Mouse (Mus musculus): ENCODE measurements around the gene S100a6. TPM values are rescaled to one million over a fixed set of nuclear protein-coding genes. Genes with fewer than 3 reads are reported as not detected.

The S100a6 gene
- 449 and 474 TPM in 2 replicates for polyA plus RNA-seq (2015; fragmentation: Nextera tagmentation; extraction: Ambion mirVana)

GRCm38 (mm10) chr3:90612728-90613291, at the start of gene S100a6:
TSS of gene S100a6 (plus strand) at chr3:90612882.
- no peaks in the 10 kb centered on the region for H3K27me3 ChIP-seq
- H3K36me3 ChIP-seq = no peaks in the 10 kb centered on the region
- peak within 1 kb of the TSS; percentile 44; the same call in 1 of the 2 replicates for H3K27ac ChIP-seq (replicated peaks)
- peak within 1 kb of the TSS; percentile 74 for H3K4me2 ChIP-seq (replicated peaks)
- H3K4me3 ChIP-seq (replicated peaks) = peak within 1 kb of the TSS; percentile 44
- 1% methylated on average over 23 of the region's 23 CpGs for WGBS
- H3K9me3 ChIP-seq (replicated peaks) = no peaks in the 10 kb centered on the region
- H3K4me1 ChIP-seq = peaks cover 35% of the 10 kb centered on the region
- H3K9ac ChIP-seq = no peak within 1 kb of the TSS
- peak; percentile 76 for ATAC-seq (ENCODE audit: insufficient number of reproducible peaks, low FRiP score, low TSS enrichment, low read depth)

GRCm38 (mm10) chr3:90574691-90575090, 38.0 kb upstream of the S100a6 start:
- no peaks in the 10 kb centered on the region for H3K9me3 ChIP-seq (replicated peaks)
- no peak overlapping the region for H3K27ac ChIP-seq (replicated peaks)
- H3K4me1 ChIP-seq = no peaks in the 10 kb centered on the region
- H3K4me2 ChIP-seq (replicated peaks) = no peak overlapping the region
- WGBS = 75% methylated on average over 5 of the region's 5 CpGs
- H3K4me3 ChIP-seq (replicated peaks) = no peak overlapping the region
- H3K27me3 ChIP-seq = no peaks in the 10 kb centered on the region
- no peaks in the 10 kb centered on the region for H3K36me3 ChIP-seq
- no peak for ATAC-seq (ENCODE audit: insufficient number of reproducible peaks, low FRiP score, low TSS enrichment, low read depth)
- H3K9ac ChIP-seq = no peak overlapping the region

DNA sequence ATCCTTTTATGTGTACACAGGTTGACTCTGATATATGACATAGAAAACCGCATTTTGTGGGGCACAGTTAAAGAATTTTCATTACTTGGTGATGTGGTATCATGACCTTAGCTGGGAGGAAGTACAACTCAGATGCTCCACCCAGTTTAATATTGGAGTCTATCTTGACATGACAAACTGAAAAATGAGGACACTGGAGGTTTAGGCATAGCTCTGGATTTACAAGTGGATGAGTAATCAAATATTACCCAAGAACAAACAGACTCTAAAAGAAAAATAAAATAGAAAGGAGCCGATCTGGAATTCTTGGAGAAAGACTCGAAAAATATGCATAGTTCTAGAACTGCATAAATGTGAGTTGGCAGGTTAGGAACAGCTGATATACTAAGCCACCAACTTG, 37.4 kb upstream of the S100a6 start:
- H3K4me1 ChIP-seq = 0 out of 2 replicates have a peak, but pooled peaks cover 3% of the 10 kb centered on the region
- no peaks in the 10 kb centered on the region for H3K36me3 ChIP-seq
- ATAC-seq (ENCODE audit: insufficient number of reproducible peaks, low FRiP score, low TSS enrichment, low read depth) = no peak
- no peak overlapping the region for H3K4me2 ChIP-seq (replicated peaks)
- no peak overlapping the region for H3K4me3 ChIP-seq (replicated peaks)
- H3K27me3 ChIP-seq = no peaks in the 10 kb centered on the region
- WGBS = 75% methylated on average over 3 of the region's 3 CpGs
- H3K27ac ChIP-seq (replicated peaks) = no peak overlapping the region
- H3K9ac ChIP-seq = no peak overlapping the region
- H3K9me3 ChIP-seq (replicated peaks) = no peaks in the 10 kb centered on the region

DNA sequence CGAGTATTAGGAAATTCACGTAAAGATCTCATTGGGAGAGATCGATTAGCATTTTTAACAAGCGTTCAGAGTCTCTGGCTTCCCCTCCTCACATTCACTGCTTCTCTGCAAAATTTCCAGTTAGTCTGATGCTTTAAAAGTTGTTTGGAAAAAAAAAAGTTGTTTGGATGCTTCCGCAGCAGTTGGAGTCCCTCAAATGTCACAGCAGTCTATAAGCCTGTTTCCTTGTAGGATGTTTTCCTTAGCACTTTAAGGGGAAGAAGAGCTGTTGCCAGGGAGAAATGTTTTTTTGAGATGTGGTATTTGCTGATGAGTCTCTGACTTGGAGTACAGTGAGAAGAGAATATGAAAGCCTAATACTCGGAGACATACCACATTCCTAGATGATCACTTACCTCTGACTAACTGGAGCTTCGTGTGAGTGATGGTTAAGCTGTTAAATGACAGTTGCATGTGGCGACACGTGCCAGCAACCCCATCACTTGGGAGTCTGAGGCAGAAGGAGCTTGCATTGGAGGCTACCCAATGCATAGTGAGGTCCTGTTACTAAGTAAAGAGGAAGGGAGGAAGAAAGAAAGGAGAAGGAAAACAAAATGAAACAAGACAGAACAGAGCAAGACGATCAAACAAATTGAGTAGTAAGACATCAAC, 36.2 kb upstream of the S100a6 start:
- no peak overlapping the region for H3K9ac ChIP-seq
- WGBS = 55% methylated on average over 10 of the region's 10 CpGs
- ATAC-seq (ENCODE audit: insufficient number of reproducible peaks, low FRiP score, low TSS enrichment, low read depth) = no peak
- H3K27ac ChIP-seq (replicated peaks) = no peak overlapping the region
- H3K27me3 ChIP-seq = no peaks in the 10 kb centered on the region
- no peak overlapping the region for H3K4me2 ChIP-seq (replicated peaks)
- H3K36me3 ChIP-seq = no peaks in the 10 kb centered on the region
- no peak overlapping the region for H3K4me3 ChIP-seq (replicated peaks)
- H3K4me1 ChIP-seq = 0 out of 2 replicates have a peak, but pooled peaks cover 3% of the 10 kb centered on the region
- H3K9me3 ChIP-seq (replicated peaks) = no peaks in the 10 kb centered on the region

GRCm38 (mm10) chr3:90579433-90579832, 33.2 kb upstream of the S100a6 start:
- Histone ChIP-seq H3K27ac (replicated peaks) (no peak overlapping the region), H3K4me1 (peaks cover 12% of the 10 kb centered on the region; the same call in 1 of the 2 replicates), H3K9me3 (replicated peaks) (no peaks in the 10 kb centered on the region), H3K4me3 (replicated peaks) (no peak overlapping the region), H3K27me3 (no peaks in the 10 kb centered on the region), H3K9ac (no peak overlapping the region), H3K4me2 (replicated peaks) (no peak overlapping the region), H3K36me3 (no peaks in the 10 kb centered on the region)
- 40% methylated on average over 7 of the region's 7 CpGs for WGBS
- peak; percentile 41 for ATAC-seq (ENCODE audit: insufficient number of reproducible peaks, low FRiP score, low TSS enrichment, low read depth)

- WGBS = 96% methylated on average over 5 of the region's 5 CpGs
- no peak overlapping the region for H3K4me3 ChIP-seq (replicated peaks)
Observed at GRCm38 (mm10) chr3:90581141-90581540, 31.5 kb upstream of the S100a6 start.

DNA sequence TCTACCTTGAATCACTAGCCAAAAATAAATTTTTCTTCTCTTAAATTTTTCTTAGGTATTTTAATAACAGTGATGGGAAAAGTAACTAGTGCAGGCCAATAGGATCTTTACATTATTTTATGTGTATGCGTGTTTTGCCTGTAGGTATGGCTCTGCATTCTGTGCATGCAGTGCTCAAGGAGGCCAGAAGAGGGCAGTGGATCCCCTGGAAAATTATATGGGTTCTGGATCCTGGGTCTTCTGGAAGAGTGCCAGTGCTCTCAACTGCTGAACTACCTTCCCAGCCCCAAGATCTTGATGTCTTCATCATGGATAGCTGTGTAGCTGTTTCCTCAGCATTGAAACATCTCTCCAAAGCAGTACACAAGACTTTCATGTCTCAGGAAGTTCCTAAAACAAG, 30.5 kb upstream of the S100a6 start:
- Histone ChIP-seq H3K9me3 (replicated peaks) (no peaks in the 10 kb centered on the region), H3K36me3 (no peaks in the 10 kb centered on the region), H3K4me1 (peaks cover 31% of the 10 kb centered on the region), H3K27me3 (no peaks in the 10 kb centered on the region), H3K4me3 (replicated peaks) (no peak overlapping the region), H3K9ac (no peak overlapping the region), H3K4me2 (replicated peaks) (no peak overlapping the region), H3K27ac (replicated peaks) (no peak overlapping the region)
- no peak for ATAC-seq (ENCODE audit: insufficient number of reproducible peaks, low FRiP score, low TSS enrichment, low read depth)
- 97% methylated on average over 1 of the region's 1 CpGs for WGBS

More at GRCm38 (mm10) chr3:90581141-90581540, 31.5 kb upstream of the S100a6 start:
- Histone ChIP-seq H3K4me1 (peaks cover 21% of the 10 kb centered on the region), H3K36me3 (no peaks in the 10 kb centered on the region), H3K27ac (replicated peaks) (no peak overlapping the region), H3K9me3 (replicated peaks) (no peaks in the 10 kb centered on the region), H3K9ac (no peak overlapping the region), H3K27me3 (no peaks in the 10 kb centered on the region), H3K4me2 (replicated peaks) (no peak overlapping the region)
- no peak for ATAC-seq (ENCODE audit: insufficient number of reproducible peaks, low FRiP score, low TSS enrichment, low read depth)

DNA sequence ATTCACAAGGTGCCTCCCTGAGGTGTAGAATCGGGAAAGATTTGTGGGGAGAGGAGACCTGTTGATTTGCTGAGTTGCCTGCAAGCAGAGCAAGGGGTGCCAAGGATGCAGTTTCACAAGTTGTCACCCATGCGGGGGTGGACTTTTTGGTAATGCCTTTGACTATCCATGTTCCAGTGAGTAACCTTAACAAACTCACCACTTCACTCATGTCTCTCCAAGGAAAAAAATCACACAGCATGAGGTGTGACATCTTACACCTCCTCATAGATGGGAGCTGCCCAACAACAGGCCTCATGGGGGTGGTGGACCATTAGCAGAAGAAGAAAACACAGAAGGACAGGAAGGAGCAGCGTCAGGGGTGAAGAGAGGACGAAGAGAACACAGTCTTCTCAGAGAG, 30.1 kb upstream of the S100a6 start:
- 89% methylated on average over 4 of the region's 4 CpGs for WGBS

DNA sequence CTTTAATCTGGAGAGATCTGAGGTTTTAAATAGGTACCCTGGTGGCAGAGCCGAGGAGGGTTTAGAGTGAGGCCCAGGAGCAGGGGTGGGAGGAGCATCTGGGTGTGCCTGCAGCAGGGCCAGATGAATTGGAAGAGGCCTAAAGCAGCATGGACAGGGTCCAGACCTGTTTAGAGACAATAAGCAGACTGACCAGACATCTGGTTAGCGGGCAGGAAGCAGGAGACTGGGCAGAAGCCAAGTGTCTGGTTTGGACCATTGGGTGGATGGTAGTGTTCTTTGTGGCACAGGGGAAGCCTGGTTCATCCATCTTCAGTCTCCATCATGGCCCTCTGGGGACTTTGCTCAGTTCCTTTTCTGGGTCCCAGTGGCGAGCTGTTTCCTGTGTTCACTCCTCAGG, 28.8 kb upstream of the S100a6 start:
- 45% methylated on average over 3 of the region's 3 CpGs for WGBS
- Histone ChIP-seq H3K27me3 (no peaks in the 10 kb centered on the region), H3K9ac (no peak overlapping the region), H3K9me3 (replicated peaks) (no peaks in the 10 kb centered on the region), H3K4me3 (replicated peaks) (no peak overlapping the region), H3K36me3 (no peaks in the 10 kb centered on the region), H3K4me2 (replicated peaks) (no peak overlapping the region), H3K27ac (replicated peaks) (peak overlapping the region; percentile 39; the same call in 1 of the 2 replicates), H3K4me1 (peaks cover 42% of the 10 kb centered on the region)
- ATAC-seq (ENCODE audit: insufficient number of reproducible peaks, low FRiP score, low TSS enrichment, low read depth) = no peak

More for the DNA sequence above, 30.1 kb upstream of the S100a6 start:
- Histone ChIP-seq H3K9ac (no peak overlapping the region), H3K4me2 (replicated peaks) (no peak overlapping the region), H3K4me1 (peaks cover 35% of the 10 kb centered on the region), H3K36me3 (no peaks in the 10 kb centered on the region), H3K27ac (replicated peaks) (no peak overlapping the region), H3K9me3 (replicated peaks) (no peaks in the 10 kb centered on the region), H3K4me3 (replicated peaks) (no peak overlapping the region), H3K27me3 (no peaks in the 10 kb centered on the region)
- ATAC-seq (ENCODE audit: insufficient number of reproducible peaks, low FRiP score, low TSS enrichment, low read depth) = no peak

DNA sequence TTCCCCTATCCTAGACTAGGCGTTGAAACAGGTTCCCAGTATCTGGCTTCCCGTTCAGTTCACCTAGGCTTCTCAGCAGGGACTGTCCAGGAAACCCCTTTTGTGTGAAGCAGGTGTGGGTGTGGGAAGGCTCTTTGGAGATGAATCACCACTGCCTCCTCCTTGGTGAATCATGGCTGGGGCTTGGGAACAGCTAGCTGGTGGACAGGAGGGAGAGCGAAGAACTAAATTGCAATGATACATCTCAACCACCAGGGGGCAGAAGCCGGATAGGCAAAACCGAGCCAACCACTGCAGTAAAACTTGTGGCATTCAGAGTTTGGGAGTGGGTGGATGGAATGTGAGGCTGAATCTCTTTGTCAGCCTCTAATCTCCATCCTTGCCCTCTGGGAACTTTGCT, 27.1 kb upstream of the S100a6 start:
- ATAC-seq (ENCODE audit: insufficient number of reproducible peaks, low FRiP score, low TSS enrichment, low read depth) = no peak
- H3K4me3 ChIP-seq (replicated peaks) = no peak overlapping the region
- no peaks in the 10 kb centered on the region for H3K36me3 ChIP-seq
- no peaks in the 10 kb centered on the region for H3K27me3 ChIP-seq
- H3K9ac ChIP-seq = no peak overlapping the region
- peak overlapping the region; percentile 86 for H3K27ac ChIP-seq (replicated peaks)
- no peak overlapping the region for H3K4me2 ChIP-seq (replicated peaks)
- no peaks in the 10 kb centered on the region for H3K9me3 ChIP-seq (replicated peaks)
- 26% methylated on average over 5 of the region's 5 CpGs for WGBS
- H3K4me1 ChIP-seq = peaks cover 39% of the 10 kb centered on the region

DNA sequence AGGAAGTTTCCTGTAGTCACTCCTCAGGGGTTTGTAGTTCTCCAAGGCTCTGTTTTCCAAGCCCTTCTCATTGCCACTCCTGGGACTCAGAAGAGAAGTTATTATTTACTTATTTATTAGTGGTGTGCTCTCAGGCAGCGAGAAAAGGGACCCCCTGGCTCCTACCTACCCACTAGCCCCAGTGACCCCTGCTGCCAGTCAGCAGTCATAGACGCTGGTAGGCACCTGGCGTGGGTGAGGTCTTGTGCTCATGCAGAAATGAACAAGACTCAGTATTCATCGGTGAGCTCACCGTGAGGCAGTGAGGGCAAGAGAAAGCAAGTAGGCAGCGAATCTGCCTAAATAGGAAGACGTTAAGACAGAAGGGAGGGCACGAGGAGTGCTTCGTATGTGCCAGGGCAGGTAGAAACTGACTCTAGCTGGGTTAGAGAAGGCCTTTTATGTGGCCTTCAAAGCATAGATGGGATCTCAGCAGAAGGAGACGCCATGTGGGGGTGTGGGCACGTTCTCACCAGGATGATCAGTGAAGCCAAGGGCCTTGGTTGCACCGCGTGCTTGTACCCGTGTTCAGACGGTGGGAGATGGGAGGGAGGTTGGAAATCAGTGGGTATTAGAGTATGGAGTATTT, 26.6 kb upstream of the S100a6 start:
- H3K27ac ChIP-seq (replicated peaks) = peak overlapping the region; percentile 86
- H3K27me3 ChIP-seq = no peaks in the 10 kb centered on the region
- H3K36me3 ChIP-seq = no peaks in the 10 kb centered on the region
- WGBS = 71% methylated on average over 15 of the region's 15 CpGs
- no peak overlapping the region for H3K4me2 ChIP-seq (replicated peaks)
- no peak overlapping the region for H3K4me3 ChIP-seq (replicated peaks)
- ATAC-seq (ENCODE audit: insufficient number of reproducible peaks, low FRiP score, low TSS enrichment, low read depth) = no peak
- H3K9me3 ChIP-seq (replicated peaks) = no peaks in the 10 kb centered on the region
- peaks cover 39% of the 10 kb centered on the region for H3K4me1 ChIP-seq
- no peak overlapping the region for H3K9ac ChIP-seq

All from embryonic facial prominence, embryonic 15.5 days (tissue).